Mouse (Mus musculus): ENCODE results near the gene Tpst1.

The Tpst1 gene

DNA sequence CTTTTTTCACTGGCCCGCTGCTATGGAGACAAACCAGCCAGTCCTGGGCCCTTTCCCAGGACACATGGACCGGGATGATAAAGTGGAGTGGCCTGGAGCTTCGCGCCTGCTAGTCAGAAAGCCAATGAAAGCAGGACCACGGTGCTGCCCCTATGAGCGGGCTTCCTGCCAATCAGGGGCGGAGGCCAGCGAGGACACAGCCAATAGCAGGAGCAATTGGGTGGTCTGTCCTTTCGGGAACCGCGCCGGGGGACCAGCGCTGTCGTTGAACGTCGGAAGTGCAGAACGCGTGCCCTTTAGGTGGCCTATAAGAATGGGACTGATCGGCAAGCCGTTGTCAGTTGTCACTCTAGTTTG is 70.8 kb downstream of the Tpst1 start:
- no peak for DNase-seq (ENCODE audit: low spot score)

DNA sequence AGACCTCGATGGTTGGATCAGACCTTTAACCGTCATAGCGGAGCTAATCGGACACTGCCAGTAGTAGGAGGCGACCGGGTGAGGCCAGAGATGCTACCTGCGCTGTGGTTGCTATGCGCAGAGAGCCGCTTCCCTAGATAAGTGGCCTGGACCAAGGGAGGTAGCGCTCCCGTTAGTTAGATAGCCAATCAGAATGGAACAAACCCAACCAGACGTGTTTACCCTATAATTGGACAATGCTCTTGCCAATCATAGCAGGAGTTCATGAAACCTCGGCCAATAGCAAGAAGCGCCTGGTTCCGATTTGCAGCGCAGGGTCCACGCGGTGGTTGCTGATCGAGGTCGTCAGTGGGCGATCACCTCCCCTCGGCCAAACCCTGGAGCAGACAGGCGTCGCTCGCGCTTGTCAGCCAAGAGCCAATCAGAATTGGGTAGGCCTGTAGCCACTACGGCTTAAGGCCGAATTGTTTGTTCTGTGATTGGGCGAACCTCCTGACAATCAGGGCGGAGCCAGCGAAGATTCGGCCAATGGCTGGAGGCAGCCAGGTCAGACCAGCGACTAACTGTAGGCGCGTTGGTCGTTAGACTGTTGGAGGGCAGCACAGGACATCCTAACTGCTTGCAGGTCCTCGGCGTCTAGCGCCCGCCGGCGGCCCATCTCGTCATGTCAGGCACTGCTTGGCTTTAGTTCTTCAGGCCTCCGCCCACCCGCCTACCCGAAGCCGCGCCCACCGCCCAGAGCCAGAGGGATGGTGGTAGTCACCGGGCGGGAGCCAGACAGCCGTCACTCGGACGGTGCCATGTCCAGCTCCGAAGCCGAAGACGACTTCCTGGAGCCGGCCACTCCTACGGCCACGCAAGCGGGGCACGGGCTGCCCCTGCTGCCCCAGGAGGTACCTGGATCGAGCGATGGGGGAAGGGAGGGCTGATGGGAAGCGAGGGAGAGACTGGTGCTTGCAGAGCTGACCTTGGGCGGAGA is 71.5 kb downstream of the Tpst1 start, which contains the start of gene Kctd7:
Gene Kctd7 (plus strand): TSS at position 528 of the 979 bp plus-strand sequence.
- peak; percentile 98 for DNase-seq (ENCODE audit: low spot score)

DNA sequence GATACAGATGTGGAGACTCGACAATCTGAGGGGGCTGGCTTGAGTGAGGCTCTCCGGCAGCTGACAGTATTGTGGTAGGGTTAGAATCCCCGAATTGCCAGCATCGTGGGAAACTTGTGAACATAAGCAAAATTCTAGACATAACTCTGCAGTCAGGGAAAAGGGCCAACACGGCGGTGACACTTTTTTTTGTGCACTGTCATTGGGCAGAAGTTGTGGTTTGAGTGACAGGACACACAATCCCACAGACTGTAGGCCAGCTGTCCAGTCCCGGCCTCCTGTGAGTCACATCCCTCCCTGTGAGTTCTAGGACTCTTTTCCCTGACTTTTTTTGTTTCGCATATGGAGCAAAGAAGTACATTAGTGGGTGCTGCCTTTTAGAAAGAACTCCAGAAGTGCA is 72.8 kb downstream of the Tpst1 start:
- no peak for DNase-seq (ENCODE audit: low spot score)

DNA sequence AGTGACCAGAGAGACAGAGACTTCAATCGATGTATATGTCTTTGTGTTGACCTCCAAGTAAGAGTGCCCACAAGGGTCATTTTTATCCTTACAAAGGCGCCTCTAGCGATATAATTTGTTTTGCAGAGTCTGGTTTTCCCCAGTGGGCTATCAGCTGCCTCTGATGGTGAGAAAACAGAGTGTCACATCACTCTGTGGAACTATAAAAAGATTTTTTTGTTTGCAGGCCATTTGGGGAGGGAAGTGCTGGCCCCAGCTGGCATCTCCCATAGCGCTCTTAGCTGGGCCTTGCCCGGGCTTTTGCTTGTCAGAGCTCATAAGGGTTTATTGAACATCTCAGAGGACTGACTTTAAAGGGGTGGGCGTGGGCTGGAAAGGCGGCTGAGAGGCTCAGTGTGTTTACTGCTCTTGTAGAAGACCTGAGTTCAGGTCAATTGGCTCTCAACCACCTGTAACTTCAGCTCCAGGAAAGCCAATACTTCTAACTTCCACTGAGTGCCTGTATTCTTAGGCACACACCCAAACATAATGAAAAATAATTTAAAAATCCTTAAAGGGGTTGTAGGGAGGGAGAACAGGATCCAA is 76.7 kb downstream of the Tpst1 start:
- DNase-seq (ENCODE audit: low spot score), result no peak

DNA sequence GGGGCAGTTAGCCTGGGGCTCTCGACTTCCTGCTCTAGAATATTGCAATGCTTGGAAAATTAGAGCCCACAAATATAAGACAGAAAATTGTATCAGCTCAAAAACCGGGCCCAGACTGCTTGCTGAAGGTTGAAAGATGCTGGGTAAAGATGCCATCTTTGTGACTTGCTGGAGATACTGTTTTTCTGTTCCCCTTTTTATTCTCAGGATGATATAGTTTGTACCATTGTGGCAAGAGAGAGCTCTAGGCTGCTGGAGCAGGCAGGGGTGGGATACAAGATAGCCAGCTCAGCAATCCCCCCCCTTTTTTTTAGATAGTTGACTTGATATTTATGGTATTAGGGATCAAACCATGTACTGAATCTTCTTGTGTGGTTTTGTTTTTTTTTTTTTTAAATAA is 81.2 kb downstream of the Tpst1 start:
- no peak for DNase-seq (ENCODE audit: low spot score)

DNA sequence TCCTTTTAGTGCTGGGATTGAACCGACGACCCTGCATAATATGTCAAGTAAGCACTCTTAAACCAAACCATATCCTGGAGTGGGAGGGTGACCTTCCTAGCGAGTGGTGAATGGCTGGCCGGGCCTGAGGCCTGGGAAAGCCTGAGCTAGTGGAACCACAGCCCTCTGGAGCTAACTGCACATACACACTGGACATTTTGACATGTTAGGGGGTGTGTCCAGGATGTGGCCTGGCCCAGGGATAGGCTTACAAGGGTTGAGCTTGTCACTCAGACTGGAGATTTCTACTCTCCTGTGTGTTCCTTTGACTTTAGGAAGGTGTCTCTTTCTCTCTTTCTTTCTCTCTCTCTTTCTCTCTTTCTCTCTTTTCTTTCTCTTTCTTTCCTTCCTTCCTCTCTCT is 85.4 kb downstream of the Tpst1 start:
- DNase-seq (ENCODE audit: low spot score), result no peak

DNA sequence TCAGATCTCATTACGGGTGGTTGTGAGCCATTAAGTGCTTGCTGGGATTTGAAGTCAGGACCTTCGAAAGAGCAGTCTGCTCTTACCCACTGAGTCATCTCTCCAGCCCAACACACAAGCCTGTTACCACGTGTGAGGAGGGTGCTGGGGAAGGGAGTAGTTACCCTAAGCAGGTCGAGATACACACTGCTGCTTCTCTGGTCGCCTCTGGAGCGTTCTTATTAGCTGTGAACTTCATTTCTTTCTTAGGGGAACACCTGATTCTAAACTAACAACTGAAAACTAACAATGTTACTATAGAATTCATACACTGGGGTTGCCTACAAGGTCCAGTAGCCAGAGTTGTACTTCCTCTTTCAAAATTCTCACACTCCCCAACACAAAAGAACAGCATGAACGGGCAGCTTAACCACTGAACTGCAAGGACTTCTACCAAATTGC is 86.7 kb downstream of the Tpst1 start:
- no peak for DNase-seq (ENCODE audit: low spot score)

DNA sequence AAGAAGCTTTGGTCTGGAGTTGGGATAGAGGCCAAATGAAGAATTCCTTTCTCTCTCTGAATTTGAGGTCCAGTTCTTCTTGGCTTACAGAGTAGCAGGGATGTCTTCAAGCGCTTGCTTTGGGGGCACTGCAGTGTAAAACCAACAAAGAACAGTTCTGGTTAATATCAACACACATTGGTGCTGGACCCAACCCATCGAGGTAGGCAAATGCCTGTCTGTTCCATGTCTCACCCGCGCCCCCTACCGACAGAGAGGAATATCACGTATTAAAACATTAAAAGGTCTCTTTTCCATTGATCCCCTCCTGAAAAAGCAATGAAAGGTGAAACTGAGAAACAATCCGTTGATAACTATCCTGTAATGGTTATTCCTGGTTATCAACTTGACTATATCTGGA is 90.5 kb downstream of the Tpst1 start:
- DNase-seq (ENCODE audit: low spot score), result peak; percentile 56

DNA sequence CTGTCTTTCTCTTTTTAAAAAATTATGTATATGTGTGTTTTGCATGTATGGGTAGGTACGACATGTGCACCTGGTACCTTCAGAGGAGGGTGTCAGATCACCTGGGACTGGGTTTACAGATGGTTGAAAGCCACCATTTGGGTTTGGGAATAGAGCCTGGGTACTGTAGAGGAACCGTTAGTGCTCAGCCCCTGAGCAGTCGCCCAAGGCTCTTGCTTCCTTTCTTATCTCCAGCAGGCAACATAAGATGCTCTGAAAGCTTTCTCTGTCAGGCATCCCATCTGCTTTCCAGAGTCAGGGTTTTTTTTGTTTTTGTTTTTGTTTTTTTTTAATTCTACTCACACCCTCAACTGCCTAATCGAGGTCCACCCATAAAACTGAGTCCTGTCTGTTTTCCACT is 92.1 kb downstream of the Tpst1 start:
- DNase-seq (ENCODE audit: low spot score), result no peak

DNA sequence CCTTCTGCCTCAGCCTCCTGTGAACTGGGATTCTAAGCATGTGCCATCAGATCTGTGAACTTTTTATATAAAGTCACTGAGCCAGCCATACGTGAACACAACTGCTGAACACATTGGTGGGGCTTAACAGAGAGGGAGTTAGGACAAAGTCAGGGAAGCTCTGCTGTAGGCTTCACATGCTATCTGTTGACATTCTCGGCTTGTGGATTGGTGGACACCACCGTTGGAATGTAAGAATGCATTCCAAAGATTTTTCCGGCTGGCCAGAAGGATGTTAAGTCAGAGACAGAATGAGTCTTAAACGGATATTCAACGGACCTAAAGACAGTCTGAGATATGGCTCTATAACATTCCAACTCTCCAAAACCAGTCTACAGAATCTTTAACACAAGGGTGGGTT is 96.0 kb downstream of the Tpst1 start:
- no peak for DNase-seq (ENCODE audit: low spot score)

DNA sequence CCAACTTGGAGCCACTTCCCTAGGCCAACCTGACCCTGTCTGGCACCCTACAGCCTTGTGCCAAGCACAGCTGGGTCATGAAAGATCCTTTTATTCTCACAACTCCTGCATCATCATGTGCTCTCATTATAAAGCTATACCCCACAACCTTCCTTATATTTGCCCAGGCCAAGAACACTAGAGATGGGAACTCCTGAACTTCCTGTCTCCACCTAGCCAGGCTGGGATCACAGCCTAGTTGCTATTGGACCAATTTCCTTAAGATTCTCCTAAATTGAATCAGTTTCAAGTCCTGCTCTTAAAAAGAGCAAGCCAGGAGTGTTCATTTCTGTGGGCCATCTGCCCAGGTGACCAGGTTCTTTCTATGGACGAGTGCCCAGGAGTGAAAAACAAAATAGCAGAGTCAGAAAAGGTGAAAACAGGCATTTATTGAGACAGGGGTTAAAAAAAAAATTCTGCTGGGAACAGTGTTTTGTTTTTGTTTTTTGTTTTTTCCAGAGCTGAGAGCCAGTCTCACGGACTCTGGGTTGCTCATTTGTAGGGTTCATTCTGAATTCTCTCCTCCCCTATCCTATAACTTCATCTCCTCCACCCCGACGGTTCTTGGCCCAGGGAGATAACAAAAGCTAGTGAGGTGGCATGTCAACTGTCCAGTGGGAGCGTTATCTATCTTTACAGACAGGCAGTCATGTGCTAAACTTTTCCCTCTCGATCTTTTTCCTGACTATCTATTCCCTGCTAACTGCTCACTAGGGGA is 97.7 kb downstream of the Tpst1 start:
- no peak for DNase-seq (ENCODE audit: low spot score)

DNA sequence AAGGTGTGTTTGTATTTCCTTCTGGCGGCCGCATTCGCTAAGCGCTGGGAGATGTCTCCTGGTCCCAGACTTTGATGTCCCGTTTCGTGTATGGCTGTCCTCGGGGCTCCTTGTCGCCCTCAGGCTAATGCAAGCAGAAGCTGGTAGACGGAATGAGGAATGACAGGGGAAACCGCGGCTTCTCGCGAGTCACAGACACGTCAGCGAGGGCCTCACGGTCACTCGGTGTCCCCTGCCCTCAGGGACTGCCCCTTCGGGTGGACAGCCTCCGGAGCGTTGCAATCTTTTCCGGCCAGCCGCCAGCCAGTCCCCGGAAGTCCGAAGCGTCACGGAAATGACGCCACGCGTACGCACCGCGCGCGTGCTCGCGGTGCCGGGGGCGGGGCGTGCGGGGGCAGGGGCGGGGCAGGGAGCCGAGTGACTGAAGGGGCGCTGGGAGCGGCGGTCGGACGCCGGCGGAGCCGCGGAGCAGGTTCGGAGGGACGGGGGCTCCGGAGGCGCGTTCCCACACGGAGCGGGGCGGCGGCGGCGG is 98.4 kb downstream of the Tpst1 start, which contains the start of gene Rabgef1:
Gene Rabgef1 (plus strand): TSS at position 376 of the 532 bp plus-strand sequence.
- peak; percentile 79 for DNase-seq (ENCODE audit: low spot score)

DNA sequence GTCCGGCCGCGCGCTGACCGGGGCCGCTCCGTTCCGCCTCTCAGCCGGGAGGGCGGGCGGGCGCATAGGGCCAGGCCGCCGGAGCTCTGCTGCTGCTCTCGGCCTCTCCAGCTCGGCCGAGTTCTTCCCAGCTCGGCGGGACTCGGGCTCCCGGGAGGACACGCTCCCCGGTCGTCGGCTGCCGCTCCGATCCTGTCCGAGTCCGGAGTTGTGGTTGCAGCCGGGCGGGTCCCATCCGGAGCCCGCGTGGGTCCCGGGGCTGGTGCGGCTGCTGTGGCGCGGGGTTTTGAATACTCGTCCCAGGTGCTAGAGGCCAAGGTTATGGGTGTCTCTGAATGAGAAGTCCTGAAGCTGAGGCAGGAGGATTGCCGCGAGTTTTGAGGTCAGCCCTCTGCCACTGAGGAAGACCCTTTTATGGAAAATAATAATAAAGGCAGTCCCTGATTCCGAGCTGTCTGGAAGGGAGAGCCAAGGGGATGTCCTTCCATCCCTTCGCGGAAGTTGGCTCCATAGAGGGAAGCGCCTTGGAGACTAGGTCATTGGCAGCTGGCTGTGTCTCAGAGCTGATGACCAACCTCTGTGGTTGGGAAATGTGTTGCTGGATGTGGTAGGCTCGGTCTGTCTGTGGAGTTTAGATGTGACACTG is 99.0 kb downstream of the Tpst1 start:
- DNase-seq (ENCODE audit: low spot score), result no peak

DNA sequence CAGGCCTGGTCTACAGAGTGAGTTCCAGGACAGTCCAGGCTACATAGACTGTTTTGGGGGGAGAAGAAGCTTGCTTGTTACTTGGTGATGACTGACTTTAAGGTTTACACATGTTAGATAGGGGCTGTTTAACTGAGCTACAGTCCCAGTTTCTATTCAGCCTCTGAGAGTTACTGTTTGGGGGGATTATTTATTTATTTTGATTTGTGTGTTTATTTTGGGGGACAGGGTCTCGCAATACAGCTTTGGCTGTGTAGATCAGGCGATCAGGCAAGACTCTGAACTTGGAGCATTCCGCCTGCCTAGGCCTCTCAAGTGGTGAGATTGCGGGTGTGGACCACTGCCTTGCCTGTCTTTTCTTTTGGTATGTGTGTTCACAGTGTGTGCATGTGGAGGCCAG is 99.9 kb downstream of the Tpst1 start:
- DNase-seq (ENCODE audit: low spot score), result no peak

DNA sequence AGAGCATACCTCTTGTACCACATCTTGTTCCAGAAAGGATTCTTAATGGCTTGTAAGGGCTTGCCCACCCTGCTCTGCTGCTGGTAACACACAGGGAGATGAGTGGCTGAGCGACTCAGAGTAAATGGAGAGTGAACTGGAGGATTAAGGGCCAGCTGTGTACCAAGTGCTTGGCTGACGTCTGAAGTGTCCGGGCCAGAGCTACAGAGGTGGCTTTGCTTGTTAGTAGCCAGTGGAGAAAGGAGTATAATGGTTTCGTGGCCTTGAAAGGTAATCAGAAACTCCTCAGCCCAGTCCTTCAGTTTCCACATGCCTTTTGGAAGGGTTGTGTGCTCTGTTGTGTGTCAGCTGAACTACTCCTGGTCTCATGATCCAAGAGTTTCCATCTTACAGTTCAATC is 104.7 kb downstream of the Tpst1 start:
- DNase-seq (ENCODE audit: low spot score), result no peak

DNA sequence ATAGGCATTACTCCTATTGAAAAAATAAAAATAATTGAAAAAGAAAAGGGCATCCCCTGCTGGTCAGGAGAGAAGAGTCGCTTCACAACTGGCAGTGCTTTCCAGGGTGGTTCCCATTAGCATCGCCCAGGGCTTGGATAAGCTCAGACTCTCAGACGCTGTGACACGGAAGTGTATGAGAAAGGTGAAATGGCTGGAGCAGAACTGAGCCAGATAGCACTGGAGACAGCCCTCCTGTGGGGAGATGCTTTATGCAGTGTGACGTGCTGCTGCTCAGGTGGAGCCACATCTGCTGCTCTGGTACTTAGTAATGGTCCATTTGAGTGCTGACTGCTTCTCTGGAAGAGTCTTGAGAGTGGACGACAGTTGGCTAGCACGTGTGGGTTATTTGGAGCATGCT is 107.2 kb downstream of the Tpst1 start:
- DNase-seq (ENCODE audit: low spot score), result no peak

DNA sequence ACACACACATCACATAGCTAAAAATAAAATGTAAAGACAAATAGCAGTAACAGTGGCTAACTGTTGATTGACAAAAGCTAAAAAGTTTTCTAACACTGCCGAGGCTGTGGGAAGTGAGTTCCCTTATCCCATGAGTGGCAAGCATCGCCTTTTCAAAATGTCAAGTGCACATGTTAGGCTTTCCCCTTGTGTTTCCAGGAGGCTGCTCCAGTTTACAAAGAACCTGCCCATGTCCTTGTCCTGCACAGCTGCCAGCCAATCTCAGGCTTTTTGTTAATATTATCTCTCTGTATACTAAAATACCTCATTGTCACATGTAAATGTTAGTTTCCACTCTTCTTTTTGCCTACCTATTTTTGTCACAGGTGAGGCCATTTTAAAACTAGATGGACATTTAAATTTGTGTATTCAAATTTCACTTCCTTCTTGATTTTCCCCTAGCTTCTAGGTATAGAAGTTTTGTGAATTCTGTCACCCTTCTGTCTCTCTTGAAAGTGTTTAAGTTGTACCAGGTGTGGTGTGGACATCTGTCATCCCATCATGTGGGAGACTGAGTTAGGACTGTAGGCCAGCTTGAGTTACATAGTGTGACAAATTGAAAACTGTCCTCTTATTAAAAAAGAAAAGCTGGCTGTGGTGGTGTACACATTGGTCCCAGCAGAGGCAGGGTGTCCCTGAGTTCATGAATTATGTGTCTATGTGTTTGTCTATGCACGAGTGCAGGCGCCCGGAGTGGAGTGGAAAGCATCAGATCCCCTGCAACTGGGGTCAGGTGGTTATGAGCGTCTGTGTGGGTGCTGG is 108.8 kb downstream of the Tpst1 start:
- DNase-seq (ENCODE audit: low spot score), result no peak

DNA sequence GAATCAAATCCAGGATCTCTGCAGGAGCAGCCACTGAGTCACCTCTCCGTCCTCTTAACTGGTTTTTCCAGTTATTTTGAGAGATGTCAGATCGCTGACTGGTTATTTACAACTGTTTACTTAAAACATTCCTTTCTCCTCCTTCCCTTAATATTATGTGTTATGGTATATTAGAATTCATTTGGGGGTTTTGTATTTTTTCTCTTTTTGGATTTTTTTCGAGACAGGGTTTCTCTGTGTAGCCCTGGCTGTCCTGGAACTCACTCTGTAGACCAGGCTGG is 109.4 kb downstream of the Tpst1 start:
- no peak for DNase-seq (ENCODE audit: low spot score)

DNA sequence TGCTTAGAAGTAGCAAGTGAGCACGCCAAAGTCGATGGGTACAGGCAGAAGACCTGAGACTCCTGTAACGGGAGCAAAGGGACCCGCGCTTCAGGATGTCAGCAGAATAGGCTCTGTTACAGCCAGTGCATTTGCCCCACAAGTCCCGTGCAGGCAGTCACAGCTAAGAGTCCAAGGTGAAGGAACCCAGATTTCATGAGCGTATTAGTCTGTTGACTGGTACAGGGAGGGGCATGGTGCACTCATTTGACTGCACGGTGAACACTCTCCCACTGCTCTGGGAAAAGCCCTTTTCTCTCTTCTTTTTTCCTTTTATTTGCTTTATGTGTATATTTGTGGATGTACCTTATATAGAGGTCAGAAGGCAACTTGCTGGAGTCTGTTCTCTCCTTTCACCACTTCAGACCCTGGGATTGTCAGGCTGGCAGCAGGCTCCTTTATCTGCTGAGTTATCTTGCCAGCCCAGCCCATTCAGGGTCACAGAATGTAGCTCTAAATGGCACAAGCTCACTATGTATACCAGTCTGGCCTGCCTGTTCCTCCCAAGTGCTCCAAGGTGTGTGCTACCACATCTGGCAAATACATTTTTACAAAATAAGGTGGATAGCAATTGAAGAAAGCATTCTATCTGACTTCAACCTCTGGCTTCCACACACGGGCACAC is 111.2 kb downstream of the Tpst1 start:
- no peak for DNase-seq (ENCODE audit: low spot score)

DNA sequence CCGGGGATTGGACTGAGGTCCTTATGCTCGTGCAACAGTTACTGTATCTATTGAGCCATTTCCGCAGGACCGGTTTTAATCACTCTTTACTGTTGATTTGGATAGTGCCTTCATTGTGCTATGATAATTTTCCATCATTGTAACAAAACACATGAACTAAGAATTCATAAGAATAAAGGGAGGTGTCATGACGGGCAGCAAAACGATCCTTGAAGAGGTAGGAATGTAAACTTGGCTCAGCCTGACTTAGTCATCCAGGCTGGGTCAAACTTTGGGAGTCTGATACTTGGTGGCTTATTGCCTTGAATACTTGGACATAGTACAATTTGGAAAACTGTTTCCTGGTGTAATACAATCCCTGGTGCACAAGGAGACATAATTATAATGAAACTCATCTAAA is 112.2 kb downstream of the Tpst1 start:
- no peak for DNase-seq (ENCODE audit: low spot score)
